Mouse (Mus musculus) embryo, embryonic 10.5 days (tissue): ENCODE data around the gene Ppp1r9a.
"Not testable (repeated sequence)": the region's sequence is repeated elsewhere in the genome, so short reads cannot be mapped to it uniquely, and the experiment has no call there.

Source experiments
- DNase-seq: peaks from one replicate; pipeline ENCODE4 v3.0.0-alpha.2; 2015; ENCODE audit warnings: low spot score

Gene Ppp1r9a

DNA sequence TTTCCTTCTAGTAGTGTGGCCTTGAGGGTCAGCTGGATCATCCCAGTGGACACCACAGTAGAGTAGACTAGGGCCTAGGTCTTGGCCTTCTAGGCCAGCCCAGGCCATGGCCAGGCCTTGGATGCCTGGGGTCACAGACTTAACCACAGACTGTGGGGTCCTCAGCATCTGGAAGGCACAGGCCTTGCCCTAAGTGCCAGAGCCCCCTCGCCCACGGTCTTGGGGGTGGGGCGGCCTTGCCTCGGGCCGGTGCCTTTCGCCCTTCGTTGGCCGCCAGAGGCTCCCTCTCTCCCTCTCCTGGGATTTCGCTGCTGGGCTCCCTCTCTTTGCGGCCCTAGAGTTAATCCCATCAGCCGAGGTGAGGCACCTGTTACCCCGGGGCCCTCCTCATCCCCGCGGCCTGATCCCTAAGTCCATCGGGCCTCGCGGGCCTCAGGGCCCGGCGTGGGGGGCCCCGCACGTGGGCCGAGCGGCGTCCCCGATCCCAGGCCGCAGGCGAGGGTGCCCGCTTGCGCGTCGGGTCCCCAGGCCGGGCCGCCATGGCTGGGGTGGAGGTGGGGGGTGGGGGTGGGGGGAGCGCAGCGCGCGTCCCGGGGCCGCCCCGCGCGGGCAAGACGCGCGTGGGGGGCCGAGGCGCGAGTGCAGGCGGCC is at the start of gene Ppp1r9a:
TSS of gene Ppp1r9a (plus strand) at position 244 of the 651 bp plus-strand sequence.
- DNase-seq, result peak; percentile 79

DNA sequence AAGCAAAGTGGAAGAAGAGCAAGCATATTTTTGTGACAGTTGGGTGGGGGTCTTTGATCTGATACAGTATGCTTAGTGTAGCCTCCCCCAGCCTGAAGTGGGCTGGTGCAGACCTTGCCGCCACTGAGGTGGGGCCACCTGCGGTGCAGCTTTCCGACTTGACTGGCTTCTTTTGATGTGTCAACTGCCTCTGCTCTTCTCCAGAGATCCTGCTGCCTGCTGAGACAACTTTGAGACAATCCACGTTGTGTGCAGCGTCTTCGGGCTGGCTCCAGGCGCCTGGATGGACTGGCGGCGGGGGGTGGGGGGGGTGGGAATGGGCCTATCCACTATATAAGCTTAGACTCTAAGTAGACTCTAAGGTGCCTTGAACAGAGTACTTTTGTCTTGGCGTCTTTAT is 47.5 kb upstream of the Ppp1r9a start:
- no peak for DNase-seq

DNA sequence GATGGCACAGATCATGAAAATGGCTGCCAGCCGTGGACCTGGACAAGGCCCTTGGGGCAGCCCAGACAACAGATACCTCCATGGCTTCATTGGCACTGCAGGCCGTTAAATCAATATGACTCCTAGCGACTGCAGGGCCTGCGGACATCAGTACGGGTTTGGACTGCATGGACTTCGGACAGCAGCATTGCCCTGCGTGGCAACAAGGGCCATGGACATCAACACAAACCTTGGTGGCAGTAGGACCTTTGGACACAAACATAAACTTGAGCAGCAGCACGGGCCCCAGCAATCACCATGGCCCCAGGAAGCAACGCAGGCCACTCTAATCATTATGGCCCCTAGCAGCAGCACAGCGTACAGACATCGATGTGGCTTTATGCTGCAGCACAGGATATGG is 45.8 kb upstream of the Ppp1r9a start:
- DNase-seq, result no peak

DNA sequence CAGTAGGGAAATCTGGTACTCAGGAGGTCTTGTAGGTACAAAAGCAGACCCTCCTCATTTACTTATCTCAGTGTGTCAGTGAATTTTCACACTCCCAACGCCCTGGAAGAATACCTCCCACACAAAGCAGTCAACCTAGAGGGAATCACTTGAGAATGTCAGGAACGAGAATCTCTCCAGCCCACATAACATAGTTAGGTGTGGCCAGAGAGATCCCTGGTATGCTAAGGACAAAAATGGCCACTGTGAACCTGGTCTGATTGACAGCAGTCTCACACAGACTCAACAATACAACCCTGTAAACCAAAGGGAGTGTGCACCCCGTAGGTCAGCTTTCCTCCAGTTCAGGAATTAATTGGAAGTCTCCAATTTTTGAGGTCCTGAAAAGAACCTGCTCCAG is 18.4 kb upstream of the Ppp1r9a start:
- DNase-seq, result no peak

DNA sequence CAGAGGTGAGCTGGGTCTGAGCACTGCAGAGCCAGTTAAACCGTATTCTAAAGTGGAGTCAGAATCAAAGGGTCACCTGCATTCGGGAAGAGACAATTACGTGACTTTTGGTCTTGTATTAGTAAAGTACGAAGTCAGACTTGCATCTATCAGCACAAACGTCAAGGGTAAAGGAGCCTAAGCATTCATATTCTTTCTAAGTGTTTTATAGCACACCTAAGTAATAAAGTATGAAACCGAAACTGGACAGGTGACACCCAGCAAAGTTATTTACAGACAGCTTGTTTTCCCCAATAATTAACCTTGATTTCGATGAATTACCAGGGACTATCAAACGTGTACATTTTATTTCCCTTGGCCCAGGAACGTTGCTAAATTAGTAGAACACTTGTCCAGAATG is 13.2 kb upstream of the Ppp1r9a start:
- DNase-seq, result no peak

DNA sequence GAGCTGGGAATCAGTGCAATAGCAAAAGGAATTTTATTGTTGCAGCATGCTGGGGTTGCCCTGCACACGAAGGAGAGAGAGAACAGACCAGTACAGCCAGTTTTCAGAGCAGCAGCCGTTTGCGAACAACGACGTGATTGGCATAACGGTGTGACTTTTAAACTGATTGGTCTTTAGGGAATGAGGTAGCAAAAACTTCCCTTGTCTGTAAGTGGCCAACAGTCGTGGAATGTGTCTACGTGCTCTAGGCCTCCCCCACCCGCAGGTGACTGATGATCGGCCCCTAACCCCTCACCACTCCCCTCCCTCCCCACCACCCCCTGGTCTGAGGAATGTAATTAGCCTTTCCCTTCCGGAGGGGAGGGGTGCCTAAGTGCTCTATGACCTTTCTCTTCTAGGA is 10.3 kb upstream of the Ppp1r9a start:
- peak; percentile 77 for DNase-seq

DNA sequence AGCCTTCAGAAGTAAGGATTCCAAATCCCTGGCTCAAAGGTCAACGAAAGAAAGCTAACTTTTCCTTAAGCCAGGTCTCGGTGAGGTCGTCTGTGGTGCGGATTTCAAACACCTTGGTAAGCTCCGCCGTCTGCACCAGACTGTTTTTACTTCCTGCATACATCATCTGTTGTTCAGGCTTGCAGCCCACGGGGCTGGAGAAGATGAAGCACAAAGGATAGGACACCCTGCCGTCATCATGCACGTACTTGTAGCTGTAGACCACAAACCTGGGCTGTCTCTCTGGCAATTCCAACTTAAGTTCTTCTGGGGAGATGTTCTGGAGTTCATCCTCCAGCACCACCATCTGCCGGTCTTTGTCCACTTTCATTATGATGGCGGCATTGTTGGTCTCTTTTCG is 9.4 kb upstream of the Ppp1r9a start:
- not testable (repeated sequence) for DNase-seq

DNA sequence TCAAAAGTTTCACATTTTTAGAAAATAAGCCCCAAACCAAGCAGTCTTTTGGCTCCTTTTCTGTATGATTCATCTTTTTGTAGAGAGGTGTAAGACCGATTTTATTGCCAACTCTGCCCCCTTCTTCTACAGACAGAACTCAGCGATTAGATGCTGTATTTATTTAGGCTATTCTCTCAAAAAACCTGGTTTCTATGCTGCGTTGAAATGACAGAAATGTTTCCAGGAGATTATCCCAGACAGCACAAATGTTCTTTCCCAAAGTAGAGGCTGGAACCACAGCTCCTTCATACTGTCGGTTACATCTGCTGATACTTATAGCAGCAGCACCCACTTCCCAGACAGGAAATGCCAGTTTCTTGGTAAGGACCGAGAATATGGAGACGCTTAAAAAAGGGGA is 2.8 kb upstream of the Ppp1r9a start:
- no peak for DNase-seq

DNA sequence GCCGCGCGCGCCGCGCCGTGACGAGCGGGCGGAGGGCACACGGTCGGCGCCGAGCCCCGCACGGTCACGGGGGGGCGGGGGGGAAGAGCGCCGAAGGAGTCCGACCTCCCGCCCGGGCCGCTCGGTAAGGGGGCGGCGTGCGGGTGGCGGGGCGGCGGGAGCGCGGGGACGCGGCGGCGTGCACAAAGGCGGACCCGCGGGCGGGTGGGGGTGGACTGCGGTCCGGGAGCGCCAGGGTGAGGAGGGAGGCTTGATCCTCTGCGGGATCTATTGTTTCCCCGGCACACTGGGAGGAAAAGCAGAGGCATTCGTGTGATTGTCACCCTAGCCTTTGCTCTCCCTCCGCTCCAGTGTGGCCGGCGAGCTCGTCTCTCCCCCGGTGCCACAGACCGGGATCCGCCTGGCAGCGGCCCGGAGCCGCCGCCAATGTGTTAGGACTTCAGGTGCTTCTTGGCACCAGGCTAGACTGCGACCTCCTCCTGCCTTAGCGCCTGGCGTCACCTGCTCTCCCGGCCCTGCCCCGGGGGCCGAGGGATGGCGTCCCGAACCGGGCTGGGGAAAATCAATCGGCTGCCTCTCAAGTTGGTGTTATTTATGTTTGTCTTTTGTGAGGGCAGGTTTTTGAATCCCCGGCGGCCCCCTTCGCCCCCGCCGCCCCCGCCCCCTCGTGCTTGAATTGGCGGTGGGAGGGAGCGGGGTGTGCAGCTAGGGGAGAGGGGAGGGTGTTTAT is 773 bp downstream of the Ppp1r9a start:
- DNase-seq, result peak; percentile 72

DNA sequence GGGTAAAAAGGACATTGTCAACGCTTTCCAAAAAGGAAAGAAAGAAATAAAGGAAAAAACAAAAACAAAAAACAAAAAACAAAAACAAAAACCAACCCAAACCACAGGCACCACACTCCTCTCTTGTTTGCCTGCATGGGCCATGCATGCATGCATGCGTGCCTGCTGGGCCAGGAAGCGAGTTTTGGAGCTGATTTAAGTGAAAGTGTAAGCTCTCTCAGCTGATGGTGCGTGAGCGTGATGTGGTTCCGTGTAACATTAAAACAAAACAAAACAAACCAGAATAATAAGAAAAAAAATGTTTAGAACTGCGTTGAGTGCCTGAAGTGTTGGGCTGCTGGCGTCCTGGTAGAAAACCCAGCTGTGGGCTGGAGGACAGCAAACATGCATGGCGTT is 1.3 kb downstream of the Ppp1r9a start:
- DNase-seq, result no peak

DNA sequence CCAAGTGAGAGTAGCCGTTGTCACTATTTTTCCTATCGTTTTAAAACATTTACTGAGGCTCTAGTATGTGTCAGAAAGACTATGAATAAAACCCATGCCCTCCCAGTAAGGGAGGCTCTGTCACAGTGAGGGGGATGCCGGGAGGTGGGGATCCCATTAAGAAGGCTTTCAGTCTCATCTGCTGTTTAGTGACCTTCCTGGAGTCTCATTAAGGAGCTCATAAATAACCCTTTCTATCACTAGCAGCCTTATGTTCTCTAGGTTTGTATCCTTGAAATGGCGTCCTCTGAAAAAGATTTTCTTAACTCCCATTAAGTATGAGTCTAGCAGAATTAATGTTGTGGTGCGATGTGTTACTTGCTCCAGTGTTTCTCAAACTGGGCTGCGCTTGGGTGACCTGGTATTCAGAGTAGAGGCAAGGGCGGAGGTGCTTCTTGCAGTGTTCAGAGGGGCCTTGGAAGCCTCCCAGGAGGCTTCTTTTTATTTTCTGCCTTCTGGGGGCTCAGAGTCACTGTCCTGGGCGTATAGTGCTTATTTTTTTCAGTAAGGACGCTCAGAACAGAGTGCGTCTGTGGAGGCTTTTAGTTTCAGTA is 7.4 kb downstream of the Ppp1r9a start:
- peak; percentile 51 for DNase-seq

DNA sequence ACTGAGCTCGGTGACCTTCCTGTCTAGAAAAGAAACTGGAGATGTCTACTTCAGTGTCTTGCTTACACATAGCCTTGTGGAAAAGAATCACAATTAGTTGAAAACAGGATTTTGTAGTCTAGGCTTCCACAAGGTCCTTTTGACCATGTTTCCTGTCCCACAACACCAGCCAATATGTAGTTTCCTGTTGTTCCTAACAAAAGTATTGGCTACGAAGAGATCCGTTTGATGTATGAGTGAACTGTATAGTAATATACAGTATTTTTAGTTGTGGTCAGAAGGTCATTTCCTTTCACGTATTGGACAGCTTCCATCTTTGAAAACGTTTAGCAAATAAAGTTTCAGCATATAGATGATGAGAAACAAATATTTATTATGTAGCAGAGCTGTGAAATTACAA is 15.8 kb downstream of the Ppp1r9a start:
- no peak for DNase-seq

DNA sequence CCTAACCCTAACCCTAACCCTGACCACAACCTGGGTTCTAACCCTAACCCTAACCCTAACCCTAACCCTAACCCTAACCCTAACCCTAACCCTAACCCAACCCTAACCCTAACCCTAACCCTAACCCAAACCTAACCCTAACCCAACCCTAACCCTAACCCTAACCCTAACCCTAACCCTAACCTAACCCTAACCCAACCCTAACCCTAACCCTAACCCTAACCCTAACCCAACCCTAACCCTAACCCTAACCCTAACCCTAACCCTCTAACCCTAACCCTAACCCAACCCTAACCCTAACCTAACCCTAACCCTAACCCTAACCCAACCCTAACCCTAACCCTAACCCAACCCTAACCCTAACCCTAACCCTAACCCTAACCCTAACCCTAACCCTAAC is 21.1 kb downstream of the Ppp1r9a start:
- not testable (repeated sequence) for DNase-seq

DNA sequence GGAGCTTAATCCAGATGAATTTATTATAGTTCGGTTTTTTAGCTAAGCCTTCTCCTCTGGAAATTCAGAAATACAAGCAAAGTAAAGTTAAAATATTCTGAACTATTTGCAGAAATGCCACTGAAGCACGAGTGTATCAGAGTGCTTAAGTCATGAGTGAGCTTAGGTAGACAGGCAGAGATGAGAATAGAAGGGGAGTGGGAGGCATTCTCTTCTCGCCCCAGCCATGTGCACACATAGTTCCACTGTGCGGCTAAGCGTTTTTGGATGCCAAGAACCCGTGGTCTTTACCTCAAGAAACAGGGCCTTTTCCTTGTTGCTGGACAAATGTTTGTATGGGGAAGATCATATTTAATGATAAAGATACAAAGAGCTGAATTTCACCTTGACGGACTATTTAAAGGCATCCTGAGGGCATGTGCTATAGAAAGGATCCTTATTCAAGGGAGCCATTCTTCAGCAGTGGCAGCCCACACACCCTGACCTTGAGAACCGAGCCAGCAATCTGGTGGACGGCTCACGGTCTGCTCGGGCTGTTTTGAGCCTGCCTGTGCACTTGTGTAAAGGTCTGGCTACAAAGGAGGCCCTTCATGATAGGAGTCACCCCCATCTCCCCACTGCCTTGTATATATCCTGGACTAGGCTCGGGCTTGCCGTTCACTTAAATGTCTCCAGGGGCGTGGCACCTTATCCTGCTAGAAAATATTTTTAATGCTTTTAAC is 23.4 kb downstream of the Ppp1r9a start:
- DNase-seq, result no peak

DNA sequence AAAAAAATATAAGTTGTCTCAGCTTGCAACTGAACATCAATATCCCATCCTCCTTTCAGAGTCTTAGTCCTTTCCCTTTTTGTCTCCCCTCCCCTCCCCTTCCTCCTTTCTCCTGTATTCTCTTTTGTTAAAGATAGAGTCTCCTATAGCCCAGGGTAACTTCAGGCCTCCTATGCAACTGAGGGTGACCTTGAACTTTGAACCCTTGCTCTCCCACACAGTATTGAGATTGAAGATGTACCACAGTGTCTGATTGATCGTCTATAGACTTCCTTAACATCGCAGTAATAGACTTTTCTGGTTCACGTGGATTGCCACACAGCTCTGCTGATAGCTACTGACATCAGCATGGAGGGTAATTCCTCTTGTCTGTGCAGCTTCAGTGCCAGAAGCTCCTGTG is 27.6 kb downstream of the Ppp1r9a start:
- no peak for DNase-seq

DNA sequence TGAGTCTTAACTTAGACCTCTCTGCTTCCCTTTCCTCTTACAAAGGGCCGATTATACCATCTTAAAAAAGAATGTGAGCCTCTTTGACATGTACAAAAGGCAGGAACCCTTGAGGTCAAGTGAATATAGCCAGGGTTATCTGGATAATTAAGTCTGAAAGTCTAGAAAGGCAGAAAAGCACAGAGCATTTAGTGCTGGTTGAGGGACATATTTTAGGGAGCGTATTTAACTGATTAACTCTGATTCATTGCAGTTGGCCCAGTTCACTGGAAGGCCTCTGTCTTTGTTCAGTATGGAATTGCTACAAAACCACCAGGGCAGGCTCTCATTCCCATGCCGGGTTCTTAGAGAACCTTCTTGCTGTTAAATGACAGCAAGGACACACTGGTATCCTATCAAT is 36.2 kb downstream of the Ppp1r9a start:
- DNase-seq, result peak; percentile 76

DNA sequence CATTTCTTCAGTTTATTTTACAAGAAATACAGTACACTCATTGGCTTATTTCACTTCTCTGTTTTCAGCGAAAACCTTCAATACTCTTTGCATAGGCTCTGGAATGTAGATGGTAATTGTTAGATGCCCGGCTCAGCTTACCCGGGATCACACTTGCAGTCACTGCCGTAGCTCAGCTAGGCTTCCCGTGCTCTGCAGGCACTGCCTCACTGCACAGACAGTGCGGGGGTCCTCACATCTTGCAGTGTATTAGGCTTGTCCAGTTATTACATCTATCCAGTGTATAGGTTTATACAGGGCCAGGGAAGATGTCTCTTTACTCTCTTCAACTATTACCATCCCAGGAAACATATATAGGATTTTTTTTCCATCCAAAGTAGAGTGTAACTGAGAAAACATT is 37.4 kb downstream of the Ppp1r9a start:
- DNase-seq, result no peak

DNA sequence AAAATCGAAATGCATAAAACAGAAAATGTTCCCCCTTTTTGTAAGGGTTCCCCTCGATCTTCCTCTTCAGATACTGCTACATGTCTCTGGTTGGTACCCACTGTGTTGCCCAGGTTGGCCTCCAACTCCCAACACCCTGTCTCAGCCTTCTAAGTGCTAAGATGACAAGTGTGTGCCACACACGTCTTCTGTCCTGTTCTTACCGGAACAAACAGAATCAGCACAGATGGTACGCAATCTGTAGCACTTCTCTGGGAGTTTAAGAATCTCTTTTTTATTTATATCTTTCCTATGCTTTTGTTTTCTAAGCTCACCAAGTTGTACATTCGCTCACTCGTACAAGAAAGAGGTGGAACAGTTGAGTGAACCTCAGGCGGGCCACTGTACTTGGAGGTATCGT is 37.9 kb downstream of the Ppp1r9a start:
- no peak for DNase-seq

DNA sequence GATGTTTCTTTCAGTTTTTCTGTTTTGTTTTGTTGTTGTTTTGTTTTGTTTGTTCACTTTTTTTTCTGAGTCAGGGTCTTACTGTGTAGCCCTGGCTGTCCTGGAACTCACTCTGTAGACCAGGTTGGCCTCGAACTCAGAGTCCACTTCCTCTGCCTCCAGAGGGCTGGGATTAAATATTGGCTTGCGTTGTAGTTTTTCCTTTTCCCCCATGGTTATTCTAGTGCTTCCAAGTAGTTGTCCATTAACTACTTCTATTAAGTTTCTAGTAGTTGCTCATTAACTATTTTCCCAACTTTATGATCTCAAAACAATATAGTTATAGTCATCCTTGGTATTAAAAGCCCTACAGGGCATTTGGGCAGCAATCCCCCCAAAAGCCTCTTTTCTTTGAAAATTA is 41.1 kb downstream of the Ppp1r9a start:
- DNase-seq, result no peak

DNA sequence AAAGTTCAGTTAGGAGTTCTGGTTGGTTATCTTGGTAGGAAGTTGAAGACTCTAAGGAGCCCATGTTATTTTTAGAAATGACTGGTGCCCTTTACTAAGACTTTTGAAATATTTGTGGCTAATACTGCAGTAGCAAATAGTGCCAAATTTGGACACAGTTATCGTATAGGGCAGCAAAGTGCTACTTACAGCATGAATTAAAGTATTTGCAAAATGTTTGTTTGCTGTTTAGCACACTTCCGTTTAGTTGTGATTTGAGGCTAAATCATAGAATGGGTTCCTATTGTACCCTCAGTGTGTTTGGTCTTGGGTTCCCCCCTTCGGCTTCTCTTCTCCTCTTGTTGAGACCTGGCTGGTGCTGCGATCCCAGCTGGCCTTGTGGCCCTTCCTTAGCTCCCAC is 45.3 kb downstream of the Ppp1r9a start:
- DNase-seq, result no peak

DNA sequence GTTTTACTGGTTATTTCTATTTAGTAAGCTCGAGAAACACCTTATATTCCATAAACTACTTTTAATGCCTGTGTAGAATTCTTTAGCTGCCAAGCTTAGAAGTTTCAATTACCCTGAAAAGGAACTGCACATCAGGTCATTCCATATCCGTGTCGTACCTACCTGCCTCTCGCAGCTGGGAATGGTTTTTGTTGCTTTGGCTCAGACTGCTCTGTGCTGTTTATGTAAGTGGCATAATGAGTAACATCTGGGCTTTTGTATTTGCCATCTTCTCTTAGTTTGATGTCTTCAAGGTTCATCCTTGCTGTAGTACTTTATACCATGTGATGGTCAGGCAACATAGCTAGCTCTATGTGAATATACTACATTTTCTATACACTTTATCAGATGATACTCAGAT is 47.0 kb downstream of the Ppp1r9a start:
- DNase-seq, result peak; percentile 63

DNA sequence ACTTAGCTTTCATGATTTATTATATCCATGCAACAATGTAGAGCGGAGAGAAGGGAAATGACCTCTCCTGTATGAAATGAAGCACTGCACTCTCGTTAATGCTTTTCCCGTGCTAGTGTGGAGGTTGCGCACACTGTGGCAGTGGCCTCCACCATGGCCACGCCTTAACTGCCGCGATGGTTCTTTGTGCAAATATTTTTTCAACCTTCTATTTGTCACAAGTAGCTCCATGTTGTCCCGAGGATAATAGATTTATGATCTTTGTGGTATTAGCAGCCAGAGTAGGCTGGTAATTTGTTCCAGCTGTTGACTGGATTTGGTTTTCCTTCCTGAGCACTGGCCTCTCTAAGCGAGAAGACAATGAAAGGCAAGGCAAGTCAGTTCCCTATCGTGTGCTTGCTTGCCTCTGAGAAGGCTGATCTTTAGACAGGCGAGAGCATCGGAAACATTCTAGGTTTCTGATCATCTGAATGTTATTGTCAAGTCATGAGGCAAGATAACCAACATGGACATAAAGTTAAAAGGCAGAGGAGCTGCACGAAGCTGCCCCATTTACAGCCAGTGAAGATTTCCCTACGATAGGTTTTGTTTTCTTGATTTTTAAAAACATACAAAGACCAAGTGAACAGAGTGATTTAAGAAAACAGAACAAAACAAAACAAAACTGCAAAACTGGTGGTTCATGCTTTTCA is 50.5 kb downstream of the Ppp1r9a start:
- peak; percentile 78 for DNase-seq
